Mouse (Mus musculus): ENCODE results near the gene Rnf216.

- no peak for TF ChIP-seq CTCF (IDR thresholded peaks at IDR 0.05; ENCODE audit: extremely low read depth, insufficient read depth, low read length)
- no peak for TF ChIP-seq POLR2A (IDR thresholded peaks at IDR 0.05; ENCODE audit: extremely low read depth, insufficient read depth, low read length)
Observed at GRCm38 (mm10) chr5:142989167-142989566, 123.6 kb downstream of the Rnf216 start.

All from cortical plate, adult 2 months (tissue).